Mouse (Mus musculus): ENCODE data around the gene Rps15. TPM values are rescaled to one million over a fixed set of nuclear protein-coding genes. Genes with fewer than 3 reads are reported as not detected.
A peak's percentile ranks its signal among the peaks of the same experiment; 100 is the strongest.

Gene Rps15
- polyA plus RNA-seq, 1 experiment from 2014 or later = 1,227 TPM

- WGBS = 2% methylated on average over 18 of the region's 18 CpGs
- H3K4me3 ChIP-seq (ENCODE audit: low read depth, low read length) = peak overlapping the region; percentile 80
- H3K36me3 ChIP-seq (ENCODE audit: control insufficient read depth, insufficient read depth, low read length) = peaks cover 11% of the 10 kb centered on the region; the same call in 1 of the 2 replicates
- no peak for ATAC-seq (ENCODE audit: insufficient number of reproducible peaks, insufficient read depth, low FRiP score, low read depth)
- H3K9ac ChIP-seq (replicated peaks; ENCODE audit: low read depth, low read length) = peak overlapping the region; percentile 91
- H3K4me1 ChIP-seq (ENCODE audit: control insufficient read depth, insufficient read depth, low read length) = peaks cover 28% of the 10 kb centered on the region
- no peaks in the 10 kb centered on the region for H3K27me3 ChIP-seq (ENCODE audit: control insufficient read depth, insufficient read depth, low read length)
- peak overlapping the region; percentile 81 for H3K4me2 ChIP-seq (replicated peaks; ENCODE audit: low read depth, low read length)
- no peaks in the 10 kb centered on the region for H3K9me3 ChIP-seq (ENCODE audit: control insufficient read depth, low read depth, low read length)
- peak overlapping the region; percentile 63 for H3K27ac ChIP-seq (ENCODE audit: low read length)
Measured at GRCm38 (mm10) chr10:80265149-80265486, 27.1 kb upstream of the Rps15 start.

- H3K4me1 ChIP-seq (ENCODE audit: control insufficient read depth, insufficient read depth, low read length) = peaks cover 25% of the 10 kb centered on the region
Measured at GRCm38 (mm10) chr10:80270099-80270498, 22.2 kb upstream of the Rps15 start.

GRCm38 (mm10) chr10:80270734-80271181 lies 21.5 kb upstream of the Rps15 start:
- H3K9me3 ChIP-seq (ENCODE audit: control insufficient read depth, low read depth, low read length) = no peaks in the 10 kb centered on the region
- H3K4me3 ChIP-seq (ENCODE audit: low read depth, low read length) = no peak overlapping the region
- ATAC-seq (ENCODE audit: insufficient number of reproducible peaks, insufficient read depth, low FRiP score, low read depth) = no peak
- H3K9ac ChIP-seq (replicated peaks; ENCODE audit: low read depth, low read length) = no peak overlapping the region
- H3K27ac ChIP-seq (ENCODE audit: low read length) = no peak overlapping the region
- H3K27me3 ChIP-seq (ENCODE audit: control insufficient read depth, insufficient read depth, low read length) = no peaks in the 10 kb centered on the region
- H3K4me2 ChIP-seq (replicated peaks; ENCODE audit: low read depth, low read length) = no peak overlapping the region
- H3K36me3 ChIP-seq (ENCODE audit: control insufficient read depth, insufficient read depth, low read length) = peaks cover 31% of the 10 kb centered on the region
- WGBS = 76% methylated on average over 6 of the region's 6 CpGs
- peaks cover 23% of the 10 kb centered on the region for H3K4me1 ChIP-seq (ENCODE audit: control insufficient read depth, insufficient read depth, low read length)

More at GRCm38 (mm10) chr10:80270099-80270498, 22.2 kb upstream of the Rps15 start:
- 83% methylated on average over 2 of the region's 2 CpGs for WGBS
- Histone ChIP-seq H3K4me3 (ENCODE audit: low read depth, low read length) (no peak overlapping the region), H3K27ac (ENCODE audit: low read length) (no peak overlapping the region), H3K4me2 (replicated peaks; ENCODE audit: low read depth, low read length) (no peak overlapping the region), H3K9me3 (ENCODE audit: control insufficient read depth, low read depth, low read length) (no peaks in the 10 kb centered on the region), H3K36me3 (ENCODE audit: control insufficient read depth, insufficient read depth, low read length) (peaks cover 29% of the 10 kb centered on the region), H3K27me3 (ENCODE audit: control insufficient read depth, insufficient read depth, low read length) (no peaks in the 10 kb centered on the region), H3K9ac (replicated peaks; ENCODE audit: low read depth, low read length) (no peak overlapping the region)
- no peak for ATAC-seq (ENCODE audit: insufficient number of reproducible peaks, insufficient read depth, low FRiP score, low read depth)

DNA sequence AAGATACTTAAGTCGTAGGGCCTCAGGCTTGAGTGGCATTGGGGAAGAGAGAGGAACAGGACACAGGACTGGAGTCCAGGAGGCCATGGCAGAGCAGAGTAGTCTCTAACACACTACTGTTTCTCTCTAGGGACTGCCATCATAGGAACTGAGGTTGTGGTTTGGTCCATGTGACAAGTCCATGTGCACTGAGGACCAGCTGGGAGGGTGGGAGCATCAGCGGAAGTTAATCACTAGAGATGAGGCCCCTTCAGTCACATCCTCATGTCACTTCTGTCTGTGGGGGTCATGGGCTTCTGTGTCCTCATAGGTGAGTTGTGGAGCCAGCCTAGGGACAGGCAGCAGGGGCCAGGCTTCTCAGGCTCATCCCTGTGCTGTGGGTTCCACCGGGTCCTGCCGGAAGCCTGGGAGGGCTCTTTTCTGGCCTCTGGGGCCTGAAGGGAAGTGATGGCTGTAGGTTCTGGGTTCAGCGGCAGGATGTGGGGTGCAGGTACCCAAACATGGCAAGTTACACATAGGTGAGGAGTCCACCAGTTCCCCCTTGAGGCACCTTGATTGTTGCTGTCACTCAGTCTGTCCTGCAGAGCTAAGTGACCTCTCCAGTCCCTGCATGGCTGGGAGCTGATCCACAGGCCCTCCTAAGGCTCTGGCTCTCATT lies 20.9 kb upstream of the Rps15 start:
- 90% methylated on average over 5 of the region's 5 CpGs for WGBS
- peaks cover 18% of the 10 kb centered on the region for H3K4me1 ChIP-seq (ENCODE audit: control insufficient read depth, insufficient read depth, low read length)
- ATAC-seq (ENCODE audit: insufficient number of reproducible peaks, insufficient read depth, low FRiP score, low read depth) = no peak
- H3K9me3 ChIP-seq (ENCODE audit: control insufficient read depth, low read depth, low read length) = no peaks in the 10 kb centered on the region
- H3K9ac ChIP-seq (replicated peaks; ENCODE audit: low read depth, low read length) = no peak overlapping the region
- H3K36me3 ChIP-seq (ENCODE audit: control insufficient read depth, insufficient read depth, low read length) = peaks cover 36% of the 10 kb centered on the region
- no peak overlapping the region for H3K4me3 ChIP-seq (ENCODE audit: low read depth, low read length)
- no peak overlapping the region for H3K4me2 ChIP-seq (replicated peaks; ENCODE audit: low read depth, low read length)
- no peak overlapping the region for H3K27ac ChIP-seq (ENCODE audit: low read length)
- no peaks in the 10 kb centered on the region for H3K27me3 ChIP-seq (ENCODE audit: control insufficient read depth, insufficient read depth, low read length)

GRCm38 (mm10) chr10:80271870-80272585 lies 20.2 kb upstream of the Rps15 start:
- Histone ChIP-seq H3K9me3 (ENCODE audit: control insufficient read depth, low read depth, low read length) (no peaks in the 10 kb centered on the region), H3K27ac (ENCODE audit: low read length) (no peak overlapping the region), H3K4me2 (replicated peaks; ENCODE audit: low read depth, low read length) (no peak overlapping the region), H3K36me3 (ENCODE audit: control insufficient read depth, insufficient read depth, low read length) (peaks cover 42% of the 10 kb centered on the region), H3K4me1 (ENCODE audit: control insufficient read depth, insufficient read depth, low read length) (peaks cover 11% of the 10 kb centered on the region), H3K4me3 (ENCODE audit: low read depth, low read length) (no peak overlapping the region), H3K27me3 (ENCODE audit: control insufficient read depth, insufficient read depth, low read length) (no peaks in the 10 kb centered on the region), H3K9ac (replicated peaks; ENCODE audit: low read depth, low read length) (no peak overlapping the region)
- 84% methylated on average over 8 of the region's 8 CpGs for WGBS
- ATAC-seq (ENCODE audit: insufficient number of reproducible peaks, insufficient read depth, low FRiP score, low read depth) = no peak

DNA sequence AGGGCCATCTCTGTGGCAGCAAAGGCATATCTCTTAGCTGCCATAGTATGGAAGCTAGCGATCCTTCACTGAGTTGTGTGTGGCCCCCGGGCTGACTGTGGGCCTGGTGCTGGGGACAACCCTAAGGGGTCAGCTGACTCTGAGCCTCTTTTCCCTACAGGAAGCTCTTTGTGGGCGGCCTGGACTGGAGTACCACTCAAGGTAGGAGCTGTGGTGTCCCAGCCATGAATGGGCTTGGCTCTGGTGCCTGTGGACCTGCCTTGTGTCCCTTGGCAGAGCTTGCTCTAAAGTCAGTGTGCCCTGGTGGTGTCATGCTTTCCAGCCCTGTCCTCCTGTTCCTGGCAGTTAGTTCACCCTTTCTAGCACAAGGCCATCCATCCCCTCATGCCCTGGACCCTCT lies 18.4 kb upstream of the Rps15 start:
- ATAC-seq (ENCODE audit: insufficient number of reproducible peaks, insufficient read depth, low FRiP score, low read depth) = no peak
- 0 out of 2 replicates have a peak, but pooled peaks cover 2% of the 10 kb centered on the region for H3K4me1 ChIP-seq (ENCODE audit: control insufficient read depth, insufficient read depth, low read length)
- H3K4me3 ChIP-seq (ENCODE audit: low read depth, low read length) = no peak overlapping the region
- H3K9ac ChIP-seq (replicated peaks; ENCODE audit: low read depth, low read length) = no peak overlapping the region
- H3K27me3 ChIP-seq (ENCODE audit: control insufficient read depth, insufficient read depth, low read length) = no peaks in the 10 kb centered on the region
- no peaks in the 10 kb centered on the region for H3K9me3 ChIP-seq (ENCODE audit: control insufficient read depth, low read depth, low read length)
- H3K27ac ChIP-seq (ENCODE audit: low read length) = no peak overlapping the region
- H3K36me3 ChIP-seq (ENCODE audit: control insufficient read depth, insufficient read depth, low read length) = peaks cover 54% of the 10 kb centered on the region
- no peak overlapping the region for H3K4me2 ChIP-seq (replicated peaks; ENCODE audit: low read depth, low read length)
- WGBS = 84% methylated on average over 3 of the region's 3 CpGs

- WGBS = 85% methylated on average over 5 of the region's 5 CpGs
Measured at GRCm38 (mm10) chr10:80276238-80276637, 16.0 kb upstream of the Rps15 start.

DNA sequence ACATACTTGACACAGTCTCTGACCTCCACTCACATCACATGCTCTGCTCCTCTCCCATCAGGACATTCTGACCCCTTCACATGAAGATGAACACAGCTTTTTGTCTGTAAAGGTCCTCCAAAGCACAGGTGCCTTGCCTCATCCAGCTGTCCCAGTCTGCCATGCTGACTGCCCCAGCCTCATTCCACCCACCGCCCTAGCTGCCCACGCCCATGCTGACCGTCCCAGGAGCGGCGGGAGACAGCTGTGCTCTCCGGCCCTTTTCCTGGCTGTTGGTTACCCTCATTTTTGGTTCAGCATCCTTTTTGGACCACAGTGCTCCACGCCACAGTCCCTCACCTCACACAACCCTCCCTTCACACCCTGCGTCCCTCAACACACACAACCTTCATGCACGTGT lies 13.9 kb upstream of the Rps15 start:
- ATAC-seq (ENCODE audit: insufficient number of reproducible peaks, insufficient read depth, low FRiP score, low read depth) = no peak
- Histone ChIP-seq H3K27ac (ENCODE audit: low read length) (no peak overlapping the region), H3K9me3 (ENCODE audit: control insufficient read depth, low read depth, low read length) (no peaks in the 10 kb centered on the region), H3K4me2 (replicated peaks; ENCODE audit: low read depth, low read length) (no peak overlapping the region), H3K27me3 (ENCODE audit: control insufficient read depth, insufficient read depth, low read length) (no peaks in the 10 kb centered on the region), H3K9ac (replicated peaks; ENCODE audit: low read depth, low read length) (no peak overlapping the region), H3K36me3 (ENCODE audit: control insufficient read depth, insufficient read depth, low read length) (peaks cover 81% of the 10 kb centered on the region), H3K4me1 (ENCODE audit: control insufficient read depth, insufficient read depth, low read length) (no peaks in the 10 kb centered on the region), H3K4me3 (ENCODE audit: low read depth, low read length) (no peak overlapping the region)
- 89% methylated on average over 9 of the region's 9 CpGs for WGBS

More at GRCm38 (mm10) chr10:80276238-80276637, 16.0 kb upstream of the Rps15 start:
- no peak overlapping the region for H3K4me3 ChIP-seq (ENCODE audit: low read depth, low read length)
- H3K36me3 ChIP-seq (ENCODE audit: control insufficient read depth, insufficient read depth, low read length) = peaks cover 70% of the 10 kb centered on the region
- H3K4me1 ChIP-seq (ENCODE audit: control insufficient read depth, insufficient read depth, low read length) = 0 out of 2 replicates have a peak, but pooled peaks cover 2% of the 10 kb centered on the region
- no peak overlapping the region for H3K27ac ChIP-seq (ENCODE audit: low read length)
- H3K27me3 ChIP-seq (ENCODE audit: control insufficient read depth, insufficient read depth, low read length) = no peaks in the 10 kb centered on the region
- no peak for ATAC-seq (ENCODE audit: insufficient number of reproducible peaks, insufficient read depth, low FRiP score, low read depth)
- H3K9ac ChIP-seq (replicated peaks; ENCODE audit: low read depth, low read length) = no peak overlapping the region
- no peak overlapping the region for H3K4me2 ChIP-seq (replicated peaks; ENCODE audit: low read depth, low read length)
- no peaks in the 10 kb centered on the region for H3K9me3 ChIP-seq (ENCODE audit: control insufficient read depth, low read depth, low read length)
